Comparison of ENCODE assay signal across 13 mouse cellular contexts in the genomic region with DNA sequence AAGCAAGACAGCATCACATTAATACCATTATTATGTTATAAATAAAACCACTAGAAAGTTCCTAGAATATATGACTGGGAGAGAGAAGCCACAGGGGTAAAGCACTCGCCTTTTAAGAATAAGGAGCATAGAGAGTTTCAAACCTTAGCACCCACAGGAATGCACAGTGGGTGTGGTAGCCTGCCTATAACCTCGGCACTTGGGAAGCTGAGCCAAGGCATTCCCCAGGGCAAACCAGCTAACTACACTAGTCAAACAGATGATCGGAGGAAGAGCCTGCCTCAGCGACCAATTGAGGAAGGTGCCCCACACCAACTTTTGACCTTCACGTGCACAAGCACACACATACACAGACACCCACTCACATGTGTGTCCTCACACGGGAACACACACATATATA.
"Had no signal": no experiment of that assay in that cellular context is flagged by ENCODE, and none has a peak within 500 bp of the region (broad histone marks: within the 10 kb centered on the region; RNA-seq: fewer than 3 reads in every experiment).

No protein-coding gene starts in this region.

- H3K36me3 ChIP-seq: kidney, embryonic 15.5 days; limb, embryonic 15.5 days; liver, embryonic 13.5 days; midbrain, embryonic 13.5 days; neural tube, embryonic 15.5 days had no signal

- ATAC-seq: midbrain, embryonic 13.5 days had no signal

- H3K27ac ChIP-seq: kidney, embryonic 15.5 days; limb, embryonic 15.5 days; liver, embryonic 13.5 days; midbrain, embryonic 13.5 days; neural tube, embryonic 15.5 days; stomach, postnatal 0 days had no signal

- DNase-seq: kidney, adult 18-20 months; kidney, postnatal 14 days; layer of hippocampus, postnatal 36 days; liver, embryonic 13.5 days; lung, adult 18-20 months; right cerebral cortex, adult 18-20 months; thymus, postnatal 14 days had no signal

- H3K4me1 ChIP-seq: limb, embryonic 15.5 days; liver, embryonic 13.5 days; midbrain, embryonic 13.5 days; neural tube, embryonic 15.5 days had no signal

- H3K27me3 ChIP-seq: kidney, embryonic 15.5 days; limb, embryonic 15.5 days; liver, embryonic 13.5 days; midbrain, embryonic 13.5 days; neural tube, embryonic 15.5 days had no signal

- H3K4me2 ChIP-seq: kidney, embryonic 15.5 days; limb, embryonic 15.5 days; liver, embryonic 13.5 days; midbrain, embryonic 13.5 days; neural tube, embryonic 15.5 days had no signal

- H3K9me3 ChIP-seq: kidney, embryonic 15.5 days; limb, embryonic 15.5 days; liver, embryonic 13.5 days; midbrain, embryonic 13.5 days; neural tube, embryonic 15.5 days had no signal

- H3K9ac ChIP-seq: kidney, embryonic 15.5 days; limb, embryonic 15.5 days; liver, embryonic 13.5 days; midbrain, embryonic 13.5 days; neural tube, embryonic 15.5 days had no signal

- H3K4me3 ChIP-seq: kidney, embryonic 15.5 days; limb, embryonic 15.5 days; liver, embryonic 13.5 days; midbrain, embryonic 13.5 days; myocyte; neural tube, embryonic 15.5 days had no signal
